Mouse (Mus musculus) limb, embryonic 15.5 days (tissue): Measurements from ENCODE around the gene Mrgpra6. TPM values are rescaled to one million over a fixed set of nuclear protein-coding genes. Genes with fewer than 3 reads are reported as not detected.

Source experiments
- ATAC-seq: fragments of 200-750 bp; cut with Nextera tagmentation; 2 replicates; pipeline ENCODE4 v1.8.0; 2017; ENCODE audit warnings: low read depth, moderate TSS enrichment; ENCODE audit not compliant: insufficient number of reproducible peaks, low FRiP score, low TSS enrichment
- H3K27ac ChIP-seq: fragments of 300-500 bp; sonication (generic); 2 replicates; pipeline ENCODE4 v1.5.1; 2015; ENCODE audit warnings: moderate library complexity, mild to moderate bottlenecking, inconsistent platforms
- H3K27me3 ChIP-seq: fragments of 300-500 bp; sonication (generic); 2 replicates; pipeline ENCODE4 v1.6.1; 2015; ENCODE audit warnings: inconsistent platforms
- H3K36me3 ChIP-seq: fragments of 300-500 bp; sonication (generic); 2 replicates; pipeline ENCODE4 v1.6.1; 2015; ENCODE audit warnings: inconsistent platforms
- H3K4me1 ChIP-seq: fragments of 300-500 bp; sonication (generic); 2 replicates; pipeline ENCODE4 v1.6.1; 2015; ENCODE audit warnings: inconsistent platforms
- H3K4me2 ChIP-seq: fragments of 300-500 bp; sonication (generic); 2 replicates; pipeline ENCODE4 v1.6.1; 2015; ENCODE audit warnings: mild to moderate bottlenecking, inconsistent platforms
- H3K4me3 ChIP-seq: fragments of 300-500 bp; sonication (generic); 2 replicates; pipeline ENCODE4 v1.5.1; 2015; ENCODE audit warnings: mild to moderate bottlenecking, inconsistent platforms
- H3K9ac ChIP-seq: fragments of 300-500 bp; sonication (generic); 2 replicates; pipeline ENCODE4 v1.6.1; 2015; ENCODE audit warnings: inconsistent platforms
- H3K9me3 ChIP-seq: fragments of 300-500 bp; sonication (generic); 2 replicates; pipeline ENCODE4 v1.6.1; 2016; ENCODE audit warnings: inconsistent platforms
- WGBS: fragments of 180-500 bp; shearing (Covaris S2); methylation state at CpG from one replicate; pipeline ENCODE4 v1.1.7; 2015; 5-methylcytosine and 5-hydroxymethylcytosine counted together
- polyA plus RNA-seq: library from polyadenylated mRNA; unstranded; fragments of >200 nt; fragmentation: Nextera tagmentation; extraction: Ambion mirVana; gene quantifications from 2 replicates; pipeline ENCODE4 v1.2.1, GENCODE M21; 2015

Mrgpra6 gene
- polyA plus RNA-seq, result not detected in 2 replicates

- H3K4me1 ChIP-seq, result no peaks in the 10 kb centered on the region
- no peak for ATAC-seq
- no peaks in the 10 kb centered on the region for H3K9me3 ChIP-seq
- no peak within 1 kb of the TSS for H3K4me3 ChIP-seq
- no peak within 1 kb of the TSS for H3K4me2 ChIP-seq
- H3K9ac ChIP-seq, result no peak within 1 kb of the TSS
- 71% methylated on average over 4 of the region's 4 CpGs for whole genome bisulfite sequencing
- no peak within 1 kb of the TSS for H3K27ac ChIP-seq
- H3K27me3 ChIP-seq, result no peaks in the 10 kb centered on the region
- H3K36me3 ChIP-seq, result no peaks in the 10 kb centered on the region
Measured at GRCm38 (mm10) chr7:47204830-47205229, at the start of gene Mrgpra6. Gene Mrgpra6, minus strand, starts transcription at chr7:47204920.

- Histone ChIP-seq H3K4me2 (no peak within 1 kb of the TSS), H3K27me3 (no peaks in the 10 kb centered on the region), H3K9ac (no peak within 1 kb of the TSS), H3K27ac (no peak within 1 kb of the TSS), H3K4me3 (no peak within 1 kb of the TSS), H3K36me3 (no peaks in the 10 kb centered on the region), H3K9me3 (no peaks in the 10 kb centered on the region), H3K4me1 (no peaks in the 10 kb centered on the region)
- ATAC-seq, result no peak
- 56% methylated on average over 1 of the region's 1 CpGs for WGBS
Measured at GRCm38 (mm10) chr7:47252770-47253169, 48.0 kb upstream of the Mrgpra6 start, which contains the start of gene Mrgpra9. Gene Mrgpra9, minus strand, starts transcription at chr7:47252848.

GRCm38 (mm10) chr7:47244658-47245057 is 39.9 kb upstream of the Mrgpra6 start:
- H3K36me3 ChIP-seq, result no peaks in the 10 kb centered on the region
- no peak overlapping the region for H3K4me2 ChIP-seq
- H3K4me3 ChIP-seq, result no peak overlapping the region
- no peak for ATAC-seq
- no peaks in the 10 kb centered on the region for H3K27me3 ChIP-seq
- H3K4me1 ChIP-seq, result no peaks in the 10 kb centered on the region
- H3K9me3 ChIP-seq, result no peaks in the 10 kb centered on the region
- H3K27ac ChIP-seq, result no peak overlapping the region
- no peak overlapping the region for H3K9ac ChIP-seq
- WGBS, result 62% methylated on average over 3 of the region's 3 CpGs

- no peak overlapping the region for H3K27ac ChIP-seq
- no peak overlapping the region for H3K9ac ChIP-seq
- no peaks in the 10 kb centered on the region for H3K36me3 ChIP-seq
- H3K4me3 ChIP-seq, result no peak overlapping the region
- H3K4me1 ChIP-seq, result no peaks in the 10 kb centered on the region
- 47% methylated on average over 1 of the region's 1 CpGs for WGBS
- no peaks in the 10 kb centered on the region for H3K9me3 ChIP-seq
- no peaks in the 10 kb centered on the region for H3K27me3 ChIP-seq
- H3K4me2 ChIP-seq, result no peak overlapping the region
- no peak for ATAC-seq
Measured at GRCm38 (mm10) chr7:47195271-47195670, 9.4 kb downstream of the Mrgpra6 start.

- Histone ChIP-seq H3K4me1 (no peaks in the 10 kb centered on the region), H3K4me2 (no peak overlapping the region), H3K36me3 (no peaks in the 10 kb centered on the region), H3K27ac (no peak overlapping the region), H3K9ac (no peak overlapping the region), H3K27me3 (no peaks in the 10 kb centered on the region), H3K4me3 (no peak overlapping the region), H3K9me3 (no peaks in the 10 kb centered on the region)
- 63% methylated on average over 5 of the region's 5 CpGs for WGBS
- no peak for ATAC-seq
Measured at GRCm38 (mm10) chr7:47170814-47171213, 33.9 kb downstream of the Mrgpra6 start.

- ATAC-seq, result no peak
- H3K4me3 ChIP-seq, result no peak overlapping the region
- H3K9ac ChIP-seq, result no peak overlapping the region
- no peaks in the 10 kb centered on the region for H3K36me3 ChIP-seq
- H3K4me1 ChIP-seq, result no peaks in the 10 kb centered on the region
- H3K4me2 ChIP-seq, result no peak overlapping the region
- 67% methylated on average over 4 of the region's 4 CpGs for WGBS
- no peaks in the 10 kb centered on the region for H3K9me3 ChIP-seq
- no peak overlapping the region for H3K27ac ChIP-seq
- H3K27me3 ChIP-seq, result no peaks in the 10 kb centered on the region
Measured at GRCm38 (mm10) chr7:47165028-47165427, 39.7 kb downstream of the Mrgpra6 start.

GRCm38 (mm10) chr7:47163203-47163602 is 41.5 kb downstream of the Mrgpra6 start:
- H3K36me3 ChIP-seq, result no peaks in the 10 kb centered on the region
- H3K9me3 ChIP-seq, result no peaks in the 10 kb centered on the region
- H3K4me3 ChIP-seq, result no peak overlapping the region
- no peak overlapping the region for H3K27ac ChIP-seq
- no peak for ATAC-seq
- H3K4me1 ChIP-seq, result no peaks in the 10 kb centered on the region
- WGBS, result 65% methylated on average over 4 of the region's 4 CpGs
- H3K4me2 ChIP-seq, result no peak overlapping the region
- H3K27me3 ChIP-seq, result no peaks in the 10 kb centered on the region
- no peak overlapping the region for H3K9ac ChIP-seq

DNA sequence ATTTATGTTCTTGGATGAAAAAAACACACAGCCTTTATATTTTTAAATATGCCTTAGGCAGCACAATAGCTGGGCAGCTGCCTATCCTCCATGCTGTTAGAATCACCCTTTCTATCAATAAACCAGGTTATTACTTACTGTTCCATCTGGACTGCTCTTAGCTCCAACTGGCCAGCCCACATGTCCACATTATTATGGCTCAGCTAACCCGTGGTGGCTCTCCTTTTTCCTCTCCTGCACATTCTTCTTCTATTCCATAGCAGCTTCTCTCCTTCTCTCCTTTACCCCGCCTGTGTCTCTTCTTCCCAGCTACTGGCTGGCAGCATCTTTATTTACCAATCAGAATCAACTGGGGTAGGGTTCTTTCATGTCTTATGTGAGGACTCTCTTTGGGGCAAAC is 46.3 kb downstream of the Mrgpra6 start:
- Histone ChIP-seq H3K36me3 (no peaks in the 10 kb centered on the region), H3K4me2 (no peak overlapping the region), H3K4me3 (no peak overlapping the region), H3K9ac (no peak overlapping the region), H3K27ac (no peak overlapping the region), H3K9me3 (no peaks in the 10 kb centered on the region), H3K4me1 (no peaks in the 10 kb centered on the region), H3K27me3 (no peaks in the 10 kb centered on the region)
- WGBS, result 74% methylated on average over 2 of the region's 2 CpGs
- ATAC-seq, result no peak

DNA sequence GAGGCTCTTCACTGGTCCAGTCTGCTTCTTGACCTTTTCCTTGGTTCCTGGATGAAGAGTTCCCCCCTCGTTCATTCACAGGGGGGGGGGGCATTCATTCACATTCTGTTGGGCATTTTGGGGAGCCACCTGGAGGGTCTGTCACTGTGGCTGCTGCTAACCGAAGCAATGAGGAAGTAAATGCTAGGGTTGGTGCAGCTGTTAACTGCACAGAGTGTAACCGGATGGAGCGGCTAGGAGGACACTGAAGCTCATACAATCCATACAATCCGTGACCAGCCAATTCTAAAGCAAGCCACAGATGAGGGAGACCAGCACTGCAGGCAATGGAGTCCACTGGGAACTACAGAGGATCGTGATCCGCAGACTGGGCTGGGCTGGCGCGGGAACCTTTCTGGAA is 47.0 kb downstream of the Mrgpra6 start:
- H3K4me1 ChIP-seq, result no peaks in the 10 kb centered on the region
- no peak for ATAC-seq
- H3K4me3 ChIP-seq, result no peak overlapping the region
- H3K36me3 ChIP-seq, result no peaks in the 10 kb centered on the region
- no peak overlapping the region for H3K9ac ChIP-seq
- 85% methylated on average over 9 of the region's 9 CpGs for WGBS
- no peaks in the 10 kb centered on the region for H3K9me3 ChIP-seq
- no peak overlapping the region for H3K27ac ChIP-seq
- H3K27me3 ChIP-seq, result no peaks in the 10 kb centered on the region
- H3K4me2 ChIP-seq, result no peak overlapping the region

DNA sequence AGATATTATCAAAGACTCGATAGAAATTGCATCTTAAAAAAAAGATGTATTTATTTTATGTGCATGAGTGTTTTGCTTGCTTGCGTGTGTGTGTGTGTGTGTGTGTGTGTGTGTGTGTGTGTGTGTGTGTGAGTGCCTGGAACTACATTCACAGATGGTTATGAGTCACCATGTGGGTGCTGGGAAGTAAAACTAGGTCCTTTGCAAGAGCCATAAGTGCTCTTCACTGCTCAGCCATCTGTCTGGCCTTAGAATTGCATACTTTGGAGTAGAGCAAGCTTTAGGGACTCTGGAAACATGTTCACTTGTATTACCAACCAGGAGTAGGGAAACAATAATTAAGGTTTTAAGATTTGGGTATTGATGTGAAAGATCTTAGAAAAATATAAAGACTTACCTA is 48.9 kb downstream of the Mrgpra6 start:
- no peak overlapping the region for H3K27ac ChIP-seq
- no peaks in the 10 kb centered on the region for H3K9me3 ChIP-seq
- no peak for ATAC-seq
- H3K27me3 ChIP-seq, result no peaks in the 10 kb centered on the region
- H3K4me1 ChIP-seq, result no peaks in the 10 kb centered on the region
- 87% methylated on average over 2 of the region's 2 CpGs for WGBS
- no peak overlapping the region for H3K9ac ChIP-seq
- no peak overlapping the region for H3K4me2 ChIP-seq
- no peaks in the 10 kb centered on the region for H3K36me3 ChIP-seq
- no peak overlapping the region for H3K4me3 ChIP-seq

GRCm38 (mm10) chr7:47155396-47155795 is 49.3 kb downstream of the Mrgpra6 start:
- ATAC-seq, result no peak
- no peaks in the 10 kb centered on the region for H3K36me3 ChIP-seq
- no peaks in the 10 kb centered on the region for H3K4me1 ChIP-seq
- no peaks in the 10 kb centered on the region for H3K27me3 ChIP-seq
- no peak overlapping the region for H3K27ac ChIP-seq
- no peak overlapping the region for H3K4me2 ChIP-seq
- no peaks in the 10 kb centered on the region for H3K9me3 ChIP-seq
- WGBS, result 87% methylated on average over 4 of the region's 4 CpGs
- H3K4me3 ChIP-seq, result no peak overlapping the region
- H3K9ac ChIP-seq, result no peak overlapping the region

GRCm38 (mm10) chr7:47150420-47151061 is 54.2 kb downstream of the Mrgpra6 start:
- no peaks in the 10 kb centered on the region for H3K27me3 ChIP-seq
- H3K4me3 ChIP-seq, result no peak overlapping the region
- H3K9me3 ChIP-seq, result no peaks in the 10 kb centered on the region
- no peaks in the 10 kb centered on the region for H3K36me3 ChIP-seq
- no peak overlapping the region for H3K4me2 ChIP-seq
- H3K9ac ChIP-seq, result no peak overlapping the region
- no peaks in the 10 kb centered on the region for H3K4me1 ChIP-seq
- 16% methylated on average over 11 of the region's 11 CpGs for WGBS
- no peak for ATAC-seq
- no peak overlapping the region for H3K27ac ChIP-seq

- Histone ChIP-seq H3K4me2 (no peak overlapping the region), H3K9ac (no peak overlapping the region), H3K27me3 (no peaks in the 10 kb centered on the region), H3K27ac (no peak overlapping the region), H3K4me3 (no peak overlapping the region), H3K4me1 (no peaks in the 10 kb centered on the region), H3K9me3 (no peaks in the 10 kb centered on the region), H3K36me3 (no peaks in the 10 kb centered on the region)
- ATAC-seq, result no peak
- 82% methylated on average over 7 of the region's 7 CpGs for WGBS
Measured at GRCm38 (mm10) chr7:47148298-47148697, 56.4 kb downstream of the Mrgpra6 start.
